Mouse (Mus musculus) neural tube, embryonic 15.5 days (tissue): ENCODE data around the gene Fgfrl1. TPM values are rescaled to one million over a fixed set of nuclear protein-coding genes. Genes with fewer than 3 reads are reported as not detected.

ENCODE experiments used
- ATAC-seq: fragments of 200-750 bp; cut with Nextera tagmentation; 2 replicates; pipeline ENCODE4 v1.8.0; 2017; ENCODE audit warnings: mild to moderate bottlenecking, moderate TSS enrichment, moderate library complexity; ENCODE audit not compliant: low FRiP score
- H3K27ac ChIP-seq: fragments of 300-500 bp; sonication (generic); replicated peaks from 2 replicates; pipeline ENCODE4 v1.5.1; 2015; ENCODE audit warnings: mild to moderate bottlenecking, inconsistent platforms
- H3K27me3 ChIP-seq: fragments of 300-500 bp; sonication (generic); replicated peaks from 2 replicates; pipeline ENCODE4 v1.6.1; 2015; ENCODE audit warnings: inconsistent platforms
- H3K36me3 ChIP-seq: fragments of 300-500 bp; sonication (generic); 2 replicates; pipeline ENCODE4 v1.6.1; 2015; ENCODE audit warnings: inconsistent platforms
- H3K4me1 ChIP-seq: fragments of 300-500 bp; sonication (generic); 2 replicates; pipeline ENCODE4 v1.6.1; 2015; ENCODE audit warnings: inconsistent platforms
- H3K4me2 ChIP-seq: fragments of 300-500 bp; sonication (generic); 2 replicates; pipeline ENCODE4 v1.6.1; 2015; ENCODE audit warnings: inconsistent platforms, mild to moderate bottlenecking, moderate library complexity
- H3K4me3 ChIP-seq: fragments of 300-500 bp; sonication (generic); replicated peaks from 2 replicates; pipeline ENCODE4 v1.5.1; 2015; ENCODE audit warnings: mild to moderate bottlenecking, inconsistent platforms
- H3K9ac ChIP-seq: fragments of 300-500 bp; sonication (generic); replicated peaks from 2 replicates; pipeline ENCODE4 v1.6.1; 2015; ENCODE audit warnings: mild to moderate bottlenecking, inconsistent platforms
- H3K9me3 ChIP-seq: fragments of 300-500 bp; sonication (generic); replicated peaks from 2 replicates; pipeline ENCODE4 v1.6.1; 2016; ENCODE audit warnings: inconsistent platforms
- WGBS: fragments of 180-500 bp; shearing (Covaris S2); methylation state at CpG from one replicate; pipeline ENCODE4 v1.1.7; 2015; ENCODE audit warnings: mixed read lengths; 5-methylcytosine and 5-hydroxymethylcytosine counted together
- polyA plus RNA-seq: library from polyadenylated mRNA; unstranded; fragments of >200 nt; fragmentation: Nextera tagmentation; extraction: Ambion mirVana; gene quantifications from 2 replicates; pipeline ENCODE4 v1.2.1, GENCODE M21; 2015

Fgfrl1 gene
- polyA plus RNA-seq, result 7.8 and 10.9 TPM in 2 replicates

DNA sequence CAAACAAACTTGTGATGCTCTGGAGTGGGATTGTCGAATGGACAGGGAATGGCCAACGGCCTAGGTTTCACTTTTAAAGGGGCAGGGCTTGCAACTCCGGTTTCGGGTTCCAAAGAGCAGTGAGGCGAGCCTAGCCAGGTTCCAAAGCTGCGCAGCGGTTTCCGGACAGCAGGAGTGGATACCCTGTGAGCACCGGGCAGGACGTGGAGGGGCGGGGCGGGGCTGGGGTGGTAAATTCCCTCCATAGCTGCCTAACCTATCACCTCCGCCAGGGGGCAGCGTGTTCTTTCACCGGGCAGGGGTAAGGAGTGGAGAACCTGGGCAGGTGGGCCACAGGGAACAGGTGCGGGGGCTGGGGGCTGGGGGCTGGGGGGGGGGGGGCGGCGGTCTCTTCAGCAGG is at the start of gene Fgfrl1:
Gene Fgfrl1, plus strand, starts transcription at position 112 of the 400 bp plus-strand sequence.
- 9% methylated on average over 16 of the region's 18 CpGs for WGBS

DNA sequence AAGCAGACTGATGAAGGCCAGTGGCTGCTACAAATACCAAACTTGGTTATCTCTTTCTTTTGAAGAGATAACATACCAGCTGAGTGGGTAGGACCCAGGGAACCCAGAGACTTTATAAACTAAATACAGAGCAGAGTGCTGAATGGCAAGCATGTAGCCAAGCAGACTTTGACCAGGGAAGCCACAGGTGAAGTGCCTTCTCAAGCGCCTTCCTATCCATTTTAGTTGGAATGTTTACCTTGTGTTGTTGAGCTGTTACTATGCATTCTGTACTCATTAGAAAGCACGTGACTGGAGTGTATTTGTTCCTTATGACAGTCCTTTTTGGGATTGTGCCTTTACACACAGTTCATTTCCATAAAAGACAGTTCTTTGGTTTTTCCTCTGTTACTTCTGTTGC is 48.5 kb upstream of the Fgfrl1 start:
- no peak overlapping the region for H3K4me2 ChIP-seq
- no peak overlapping the region for H3K4me3 ChIP-seq
- no peaks in the 10 kb centered on the region for H3K27me3 ChIP-seq
- WGBS, result 89% methylated on average over 2 of the region's 2 CpGs
- peaks cover 48% of the 10 kb centered on the region for H3K36me3 ChIP-seq
- H3K9me3 ChIP-seq, result no peaks in the 10 kb centered on the region
- H3K4me1 ChIP-seq, result no peaks in the 10 kb centered on the region
- H3K9ac ChIP-seq, result no peak overlapping the region
- H3K27ac ChIP-seq, result no peak overlapping the region
- ATAC-seq, result no peak

More for the DNA sequence above, at the start of gene Fgfrl1:
- H3K36me3 ChIP-seq, result no peaks in the 10 kb centered on the region
- no peak within 1 kb of the TSS for H3K27ac ChIP-seq
- peak within 1 kb of the TSS; percentile 69 for H3K4me3 ChIP-seq
- H3K9me3 ChIP-seq, result no peaks in the 10 kb centered on the region
- no peak within 1 kb of the TSS for H3K9ac ChIP-seq
- H3K27me3 ChIP-seq, result peaks cover 18% of the 10 kb centered on the region
- peaks cover 34% of the 10 kb centered on the region for H3K4me1 ChIP-seq
- peak within 1 kb of the TSS; percentile 98 for H3K4me2 ChIP-seq
- no peak for ATAC-seq

DNA sequence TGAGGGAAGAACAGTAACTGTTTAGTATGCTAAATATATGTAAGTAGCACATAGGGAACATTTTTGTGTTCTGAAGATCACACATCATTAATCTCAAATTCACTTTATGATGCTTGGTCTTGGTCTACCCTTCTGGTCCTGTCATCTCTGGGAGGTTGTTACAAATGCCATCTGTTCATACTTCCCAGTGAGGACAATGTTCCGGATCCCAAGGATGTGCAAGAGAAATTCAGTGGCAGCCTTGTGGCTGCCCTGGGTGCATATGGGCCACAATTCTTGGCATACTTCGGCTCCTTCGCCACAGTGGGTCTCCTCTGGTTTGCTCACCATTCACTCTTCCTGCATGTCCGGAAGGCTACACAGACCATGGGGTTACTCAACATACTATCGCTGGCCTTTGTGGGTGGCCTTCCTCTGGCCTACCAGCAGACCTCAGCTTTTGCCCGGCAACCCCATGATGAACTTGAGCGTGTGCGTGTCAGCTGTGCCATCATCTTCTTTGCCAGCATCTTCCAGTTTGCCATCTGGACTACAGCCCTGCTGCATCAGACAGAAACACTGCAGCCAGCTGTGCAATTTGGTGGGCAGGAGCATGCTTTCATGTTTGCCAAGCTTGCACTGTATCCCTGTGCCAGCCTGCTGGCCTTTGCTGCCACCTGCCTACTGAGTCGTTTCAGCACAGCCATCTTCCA is 46.4 kb upstream of the Fgfrl1 start:
- Histone ChIP-seq H3K36me3 (peaks cover 64% of the 10 kb centered on the region), H3K4me2 (no peak overlapping the region), H3K9me3 (no peaks in the 10 kb centered on the region), H3K4me1 (no peaks in the 10 kb centered on the region), H3K27me3 (no peaks in the 10 kb centered on the region), H3K9ac (no peak overlapping the region), H3K4me3 (no peak overlapping the region), H3K27ac (no peak overlapping the region)
- 90% methylated on average over 9 of the region's 9 CpGs for WGBS
- peak; percentile 25; the same call in 1 of the 2 replicates for ATAC-seq

DNA sequence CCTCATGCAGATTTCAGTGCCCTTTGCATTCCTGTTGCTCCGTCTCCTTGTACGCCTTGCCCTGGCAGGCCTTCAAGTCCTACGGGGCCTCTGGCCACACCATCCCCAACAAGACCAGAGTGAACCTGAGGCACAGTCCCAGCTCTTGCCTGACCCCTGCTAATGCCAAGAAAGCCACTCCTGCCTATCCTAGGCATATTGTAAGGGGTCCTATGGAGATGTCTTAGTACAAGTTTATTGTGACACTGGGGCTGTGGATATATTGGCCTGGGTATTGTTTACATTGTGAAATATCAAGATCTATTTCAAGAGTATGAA is 45.9 kb upstream of the Fgfrl1 start:
- Histone ChIP-seq H3K27me3 (no peaks in the 10 kb centered on the region), H3K36me3 (peaks cover 68% of the 10 kb centered on the region), H3K4me2 (no peak overlapping the region), H3K4me1 (no peaks in the 10 kb centered on the region), H3K9me3 (no peaks in the 10 kb centered on the region), H3K4me3 (no peak overlapping the region), H3K27ac (no peak overlapping the region), H3K9ac (no peak overlapping the region)
- 93% methylated on average over 3 of the region's 3 CpGs for WGBS
- ATAC-seq, result no peak

DNA sequence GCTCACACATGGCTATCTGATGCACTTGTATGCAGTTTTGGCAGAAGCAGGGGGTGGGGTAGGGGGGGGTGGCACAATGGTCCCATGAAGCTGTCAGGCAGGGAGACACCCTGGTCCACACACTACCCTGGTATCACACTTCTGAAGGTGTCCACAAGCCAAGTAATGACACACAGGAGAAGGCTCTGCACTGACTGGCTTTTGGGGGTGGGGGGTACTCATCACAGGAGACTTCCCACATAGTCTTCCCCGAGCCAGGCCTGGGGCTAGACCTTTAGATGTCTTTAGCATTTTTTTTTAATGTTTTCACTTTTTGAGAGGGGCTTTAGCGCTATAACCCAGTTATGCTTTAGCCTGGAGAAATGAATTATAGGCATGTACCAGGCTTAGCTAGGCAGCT is 44.9 kb upstream of the Fgfrl1 start:
- Histone ChIP-seq H3K27ac (no peak overlapping the region), H3K9me3 (no peaks in the 10 kb centered on the region), H3K27me3 (no peaks in the 10 kb centered on the region), H3K4me3 (no peak overlapping the region), H3K4me2 (no peak overlapping the region), H3K4me1 (no peaks in the 10 kb centered on the region), H3K36me3 (peaks cover 68% of the 10 kb centered on the region), H3K9ac (no peak overlapping the region)
- 97% methylated on average over 2 of the region's 2 CpGs for WGBS
- no peak for ATAC-seq

DNA sequence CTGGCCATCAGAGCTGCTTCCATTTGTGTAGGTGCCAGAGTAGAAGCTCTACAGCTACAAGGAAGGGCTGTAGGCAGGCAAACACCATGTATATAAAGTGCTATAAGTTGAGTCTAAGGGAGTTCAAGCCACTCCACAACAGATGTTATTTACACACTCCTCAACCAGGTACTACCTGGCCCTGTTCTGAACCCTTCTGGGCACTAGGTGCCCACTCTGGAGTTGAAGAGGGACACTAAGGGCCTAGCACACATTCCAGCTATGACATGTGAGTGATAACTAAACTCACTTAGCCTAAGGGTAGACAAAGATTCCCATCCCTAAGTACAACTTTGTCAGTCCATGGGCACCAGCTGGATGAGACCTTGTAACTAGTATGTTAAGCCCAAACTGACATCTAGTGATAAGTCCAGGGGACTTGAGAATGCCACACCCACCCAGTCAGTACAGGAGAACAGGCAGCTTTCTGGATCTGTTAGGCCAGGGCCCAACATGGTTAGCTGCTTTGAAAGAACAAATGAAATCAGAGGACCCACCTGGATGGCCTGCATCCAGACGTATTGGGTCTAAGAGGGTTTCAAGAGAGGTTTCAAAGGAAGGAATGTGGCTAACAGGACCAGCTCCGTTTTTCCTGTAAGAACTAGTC is 44.2 kb upstream of the Fgfrl1 start:
- Histone ChIP-seq H3K4me2 (no peak overlapping the region), H3K4me3 (no peak overlapping the region), H3K27ac (no peak overlapping the region), H3K9ac (no peak overlapping the region), H3K9me3 (no peaks in the 10 kb centered on the region), H3K36me3 (peaks cover 68% of the 10 kb centered on the region), H3K27me3 (no peaks in the 10 kb centered on the region), H3K4me1 (no peaks in the 10 kb centered on the region)
- no peak for ATAC-seq
- 93% methylated on average over 2 of the region's 2 CpGs for WGBS

DNA sequence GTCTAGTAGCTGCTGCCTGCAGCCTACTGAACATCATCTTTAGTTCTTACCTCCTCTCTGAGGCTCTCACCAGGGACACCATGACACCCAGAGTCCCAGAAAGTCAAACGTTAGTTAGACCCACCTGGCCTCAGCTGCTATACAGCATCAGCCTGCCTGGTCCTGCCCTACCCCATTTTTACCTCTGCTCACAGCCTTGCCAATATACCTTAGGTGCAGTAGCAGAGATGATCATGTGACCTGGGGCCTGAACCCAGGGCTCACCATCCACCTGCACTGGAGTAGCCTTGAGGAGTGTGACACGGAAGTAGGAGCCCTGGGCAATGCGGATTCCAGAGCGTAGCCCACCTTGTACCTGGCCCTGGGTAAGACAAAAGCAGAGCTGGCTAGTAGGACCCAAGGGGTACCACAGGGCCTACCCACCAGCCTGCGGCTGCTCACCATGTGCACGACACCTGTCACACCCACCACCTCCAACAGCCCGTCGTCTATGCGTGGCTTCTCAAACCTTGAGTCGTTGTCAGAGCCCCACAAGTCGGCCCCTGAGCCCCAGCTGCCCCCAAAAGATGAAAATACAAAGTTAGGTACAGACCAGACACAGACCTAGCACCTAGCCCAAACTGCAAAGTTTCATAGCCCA is 43.1 kb upstream of the Fgfrl1 start:
- 94% methylated on average over 11 of the region's 11 CpGs for WGBS
- no peak for ATAC-seq
- H3K4me3 ChIP-seq, result no peak overlapping the region
- H3K9me3 ChIP-seq, result no peaks in the 10 kb centered on the region
- no peaks in the 10 kb centered on the region for H3K4me1 ChIP-seq
- H3K27ac ChIP-seq, result no peak overlapping the region
- no peak overlapping the region for H3K9ac ChIP-seq
- H3K4me2 ChIP-seq, result no peak overlapping the region
- peaks cover 76% of the 10 kb centered on the region for H3K36me3 ChIP-seq
- H3K27me3 ChIP-seq, result no peaks in the 10 kb centered on the region

DNA sequence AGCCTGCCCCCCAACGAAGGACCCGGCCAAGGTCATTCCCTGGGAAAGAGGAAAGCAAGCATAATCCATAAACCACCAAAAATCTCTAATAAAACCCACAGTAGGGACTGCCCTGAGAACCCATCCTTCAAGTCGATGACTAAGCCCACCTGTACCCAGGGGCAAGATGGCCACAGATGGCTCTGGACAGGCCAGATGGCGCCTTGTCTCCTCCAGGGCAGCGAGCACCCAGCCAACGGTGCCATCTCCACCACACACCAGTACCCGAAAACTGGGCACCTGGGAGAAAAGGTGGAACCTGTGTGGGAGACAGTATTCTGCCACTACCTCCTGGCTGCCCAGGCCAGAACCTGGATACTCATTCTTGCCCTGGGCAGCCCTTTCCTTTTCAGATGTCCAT is 41.8 kb upstream of the Fgfrl1 start:
- no peak for ATAC-seq
- Histone ChIP-seq H3K36me3 (peaks cover 85% of the 10 kb centered on the region), H3K9ac (no peak overlapping the region), H3K27ac (no peak overlapping the region), H3K4me1 (no peaks in the 10 kb centered on the region), H3K9me3 (no peaks in the 10 kb centered on the region), H3K4me2 (no peak overlapping the region), H3K27me3 (no peaks in the 10 kb centered on the region), H3K4me3 (no peak overlapping the region)
- 91% methylated on average over 7 of the region's 7 CpGs for WGBS

DNA sequence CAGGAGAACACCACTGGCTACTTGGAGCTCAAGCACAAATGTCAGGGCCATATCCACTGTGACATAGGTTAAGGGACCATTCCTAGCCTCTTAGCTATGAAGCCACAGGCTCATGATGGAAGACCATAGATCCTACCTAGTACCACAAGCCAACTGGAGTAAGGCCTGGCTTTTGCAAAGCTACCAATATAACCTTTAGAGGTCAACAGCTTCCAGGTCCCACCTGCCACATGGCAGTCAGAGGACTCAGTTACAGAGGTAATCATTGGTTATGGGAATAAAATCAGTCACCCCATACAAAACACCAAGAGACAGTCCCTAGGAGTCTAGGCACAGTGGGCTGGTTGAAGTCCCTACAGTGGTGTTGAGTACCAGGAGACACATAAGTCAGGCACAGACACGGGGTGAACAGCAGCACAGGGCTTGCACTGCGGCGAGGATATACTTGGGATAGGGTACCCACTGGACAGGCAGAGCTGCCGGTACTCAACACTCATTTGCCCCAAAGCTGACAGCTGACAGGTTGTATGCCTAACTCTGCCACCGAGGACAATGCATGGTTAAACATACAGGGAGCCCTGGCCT is 41.0 kb upstream of the Fgfrl1 start:
- no peak overlapping the region for H3K9ac ChIP-seq
- H3K4me2 ChIP-seq, result no peak overlapping the region
- no peaks in the 10 kb centered on the region for H3K27me3 ChIP-seq
- WGBS, result 85% methylated on average over 5 of the region's 5 CpGs
- no peaks in the 10 kb centered on the region for H3K4me1 ChIP-seq
- H3K4me3 ChIP-seq, result no peak overlapping the region
- 0 out of 2 replicates have a peak, but pooled peaks have one; percentile 5 for ATAC-seq
- no peaks in the 10 kb centered on the region for H3K9me3 ChIP-seq
- no peak overlapping the region for H3K27ac ChIP-seq
- H3K36me3 ChIP-seq, result peaks cover 91% of the 10 kb centered on the region

DNA sequence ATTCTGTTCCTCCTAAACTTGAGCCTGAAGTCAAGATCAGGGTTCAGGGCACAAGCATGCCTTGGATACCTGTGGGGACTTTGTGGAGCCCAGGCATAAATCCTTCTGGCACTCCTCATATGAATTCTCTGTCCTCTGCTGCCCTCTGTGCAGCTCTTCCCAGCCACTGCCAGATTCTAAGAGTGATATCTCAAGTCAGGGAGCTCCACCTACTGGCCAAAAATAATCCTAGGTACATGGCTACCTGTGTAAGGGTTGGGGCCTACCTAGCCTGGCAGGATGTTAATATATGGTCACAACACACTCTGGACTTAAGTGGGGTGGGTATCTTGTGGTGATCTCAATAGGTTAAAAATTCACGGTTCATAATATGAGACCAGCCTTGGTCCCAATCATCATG is 40.4 kb upstream of the Fgfrl1 start:
- no peak overlapping the region for H3K9ac ChIP-seq
- no peaks in the 10 kb centered on the region for H3K4me1 ChIP-seq
- no peaks in the 10 kb centered on the region for H3K9me3 ChIP-seq
- H3K4me3 ChIP-seq, result no peak overlapping the region
- peak; percentile 69; the same call in 1 of the 2 replicates for ATAC-seq
- no peaks in the 10 kb centered on the region for H3K27me3 ChIP-seq
- WGBS, result 59% methylated on average over 1 of the region's 1 CpGs
- no peak overlapping the region for H3K4me2 ChIP-seq
- H3K36me3 ChIP-seq, result peaks cover 91% of the 10 kb centered on the region
- no peak overlapping the region for H3K27ac ChIP-seq

DNA sequence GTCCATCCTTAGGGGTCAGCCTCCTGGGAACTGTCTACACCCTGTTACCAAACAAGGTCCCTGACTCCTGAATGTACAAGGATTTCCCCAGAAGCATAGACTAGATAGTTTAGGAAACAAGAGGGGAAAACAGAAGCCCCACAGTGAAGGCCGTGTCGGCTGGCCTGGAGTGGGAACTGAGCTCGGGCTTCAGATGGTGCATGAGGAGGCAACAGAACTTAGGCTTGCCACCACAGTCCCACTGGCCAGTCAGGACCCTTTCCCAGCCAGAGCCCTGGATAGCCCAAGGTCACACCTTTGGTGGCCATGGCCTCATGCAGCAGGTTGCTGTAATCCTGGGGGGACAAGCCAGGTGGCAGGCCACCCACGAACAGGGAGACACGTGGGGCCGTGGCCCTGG is 38.8 kb upstream of the Fgfrl1 start:
- Histone ChIP-seq H3K4me2 (no peak overlapping the region), H3K9me3 (no peaks in the 10 kb centered on the region), H3K9ac (no peak overlapping the region), H3K4me3 (no peak overlapping the region), H3K27me3 (no peaks in the 10 kb centered on the region), H3K27ac (no peak overlapping the region), H3K4me1 (peaks cover 10% of the 10 kb centered on the region), H3K36me3 (peaks cover 85% of the 10 kb centered on the region)
- WGBS, result 91% methylated on average over 6 of the region's 6 CpGs
- ATAC-seq, result no peak
